Comparison of ENCODE assay signal across 14 mouse cellular contexts in the genomic region with DNA sequence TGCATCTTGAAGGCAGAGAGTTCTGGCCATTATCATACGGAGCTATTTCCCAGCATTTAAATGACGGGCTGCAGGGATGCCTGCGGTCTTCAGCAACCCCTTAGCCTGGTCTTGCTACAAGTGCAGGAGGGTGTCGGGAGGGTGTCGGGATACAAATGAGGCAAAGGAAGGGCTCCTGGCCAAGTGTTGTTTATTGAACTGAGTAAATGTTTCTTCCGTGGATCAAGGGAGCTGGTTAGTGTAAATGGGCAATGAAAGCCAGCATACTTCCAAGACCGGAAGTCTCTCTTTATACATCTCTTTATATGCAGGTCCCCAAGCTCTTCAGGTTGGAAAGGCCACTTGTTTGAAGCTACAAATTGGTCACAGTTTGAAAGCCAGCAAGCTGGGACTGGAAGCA. TPM values are rescaled to one million over a fixed set of nuclear protein-coding genes. Genes with fewer than 3 reads are reported as not detected.
DNase-seq lines count a peak whose midpoint lies in the region; ATAC-seq and TF ChIP-seq lines count a peak whose summit lies in the region.
"Had no signal": no experiment of that assay in that cellular context is flagged by ENCODE, and none has a peak within 500 bp of the region (broad histone marks: within the 10 kb centered on the region; RNA-seq: fewer than 3 reads in every experiment).

No protein-coding gene starts in this region.

- TF ChIP-seq EP300 in stomach, postnatal 0 days (optimal IDR thresholded peaks at IDR 0.05): no peak

- TF ChIP-seq CTCF in stomach, postnatal 0 days (IDR thresholded peaks at IDR 0.05; ENCODE audit: low read depth): no peak

- no peak overlapping the region for H3K4me2 ChIP-seq in kidney, embryonic 14.5 days (replicated peaks; ENCODE audit: low read depth, low read length)
- peak overlapping the region; percentile 19 for H3K4me2 ChIP-seq in neural tube, embryonic 15.5 days
- no peak overlapping the region for H3K4me2 ChIP-seq in stomach, postnatal 0 days (replicated peaks; ENCODE audit: low read depth)
- H3K4me2 ChIP-seq: embryonic facial prominence, embryonic 15.5 days; liver, embryonic 13.5 days had no signal

- no peaks in the 10 kb centered on the region for H3K27me3 ChIP-seq in kidney, embryonic 14.5 days (ENCODE audit: control insufficient read depth, insufficient read depth, low read length)
- H3K27me3 ChIP-seq in neural tube, embryonic 15.5 days (replicated peaks): no peaks in the 10 kb centered on the region
- no peaks in the 10 kb centered on the region for H3K27me3 ChIP-seq in stomach, postnatal 0 days (ENCODE audit: control insufficient read depth, insufficient read depth, low read length)
- H3K27me3 ChIP-seq: embryonic facial prominence, embryonic 15.5 days; liver, embryonic 13.5 days; Patski had no signal

- no peak overlapping the region for H3K4me3 ChIP-seq in kidney, embryonic 14.5 days (ENCODE audit: low read length)
- no peak overlapping the region for H3K4me3 ChIP-seq in neural tube, embryonic 15.5 days (replicated peaks)
- H3K4me3 ChIP-seq in stomach, postnatal 0 days (ENCODE audit: low read depth, low read length): no peak overlapping the region
- H3K4me3 ChIP-seq: embryonic facial prominence, embryonic 15.5 days; liver, embryonic 13.5 days had no signal

- H3K4me1 ChIP-seq in kidney, embryonic 14.5 days (ENCODE audit: control insufficient read depth, insufficient read depth, low read length): no peaks in the 10 kb centered on the region
- H3K4me1 ChIP-seq in neural tube, embryonic 15.5 days: peaks cover 3% of the 10 kb centered on the region; the same call in 1 of the 2 replicates
- H3K4me1 ChIP-seq in stomach, postnatal 0 days (replicated peaks; ENCODE audit: control insufficient read depth, insufficient read depth): no peaks in the 10 kb centered on the region
- H3K4me1 ChIP-seq: embryonic facial prominence, embryonic 15.5 days; liver, embryonic 13.5 days had no signal

- ATAC-seq in kidney, embryonic 14.5 days (ENCODE audit: low FRiP score, low TSS enrichment): no peak
- ATAC-seq in neural tube, embryonic 15.5 days (ENCODE audit: low FRiP score): 0 out of 2 replicates have a peak, but pooled peaks have one; percentile 41
- 0 out of 2 replicates have a peak, but pooled peaks have one; percentile 10 for ATAC-seq in stomach, postnatal 0 days (ENCODE audit: low FRiP score, low TSS enrichment)
- ATAC-seq: Patski had no signal

- H3K36me3 ChIP-seq in kidney, embryonic 14.5 days (ENCODE audit: control insufficient read depth, insufficient read depth, low read length): no peaks in the 10 kb centered on the region
- H3K36me3 ChIP-seq in neural tube, embryonic 15.5 days: no peaks in the 10 kb centered on the region
- no peaks in the 10 kb centered on the region for H3K36me3 ChIP-seq in stomach, postnatal 0 days (ENCODE audit: control insufficient read depth, insufficient read depth, low read length)
- H3K36me3 ChIP-seq: embryonic facial prominence, embryonic 15.5 days; liver, embryonic 13.5 days had no signal

- H3K9me3 ChIP-seq in kidney, embryonic 14.5 days (ENCODE audit: control insufficient read depth, low read length): no peaks in the 10 kb centered on the region
- H3K9me3 ChIP-seq in neural tube, embryonic 15.5 days (replicated peaks): no peaks in the 10 kb centered on the region
- no peaks in the 10 kb centered on the region for H3K9me3 ChIP-seq in stomach, postnatal 0 days (ENCODE audit: control insufficient read depth, low read length)
- H3K9me3 ChIP-seq: embryonic facial prominence, embryonic 15.5 days; liver, embryonic 13.5 days had no signal

- H3K9ac ChIP-seq in kidney, embryonic 14.5 days (ENCODE audit: low read depth, low read length): no peak overlapping the region
- no peak overlapping the region for H3K9ac ChIP-seq in neural tube, embryonic 15.5 days (replicated peaks)
- H3K9ac ChIP-seq in stomach, postnatal 0 days (ENCODE audit: low read length): no peak overlapping the region
- H3K9ac ChIP-seq: embryonic facial prominence, embryonic 15.5 days; liver, embryonic 13.5 days had no signal

- H3K27ac ChIP-seq in kidney, embryonic 14.5 days (ENCODE audit: low read depth, low read length): no peak overlapping the region
- H3K27ac ChIP-seq in neural tube, embryonic 15.5 days (replicated peaks): no peak overlapping the region
- no peak overlapping the region for H3K27ac ChIP-seq in stomach, postnatal 0 days (replicated peaks)
- H3K27ac ChIP-seq: embryonic facial prominence, embryonic 15.5 days; liver, embryonic 13.5 days had no signal

- 35% methylated on average over 7 of the region's 7 CpGs for WGBS in kidney, embryonic 14.5 days
- WGBS in neural tube, embryonic 15.5 days: 36% methylated on average over 7 of the region's 7 CpGs
- WGBS in stomach, postnatal 0 days: 18% methylated on average over 7 of the region's 7 CpGs

- DNase-seq in cerebellum, postnatal 10 days: peak; percentile 17 to 30
- no peak for DNase-seq in cerebellum, postnatal 4 days (ENCODE audit: low spot score in 2 of 2)
- peak; percentile 33 for DNase-seq in kidney, adult 18-20 months
- no peak for DNase-seq in neural tube, embryonic 10.5 days (ENCODE audit: extremely low spot score, low spot score)
- DNase-seq in stomach, postnatal 0 days (ENCODE audit: low spot score): no peak
- DNase-seq in frontal cortex, postnatal 14 days (ENCODE audit: low spot score in 2 of 2): no peak
- DNase-seq: cerebellum, postnatal 25 days; heart, postnatal 36 days; liver, embryonic 13.5 days; spleen, adult 18-20 months had no signal

RNA-seq across cellular contexts. Expression of gene Ptprk, which starts 23.0 kb away (rescaled TPM):
- polyA plus RNA-seq in kidney, embryonic 14.5 days (2014; fragmentation: Nextera tagmentation; extraction: Ambion mirVana): 34.2 and 42.7 TPM in 2 replicates
- polyA plus RNA-seq in neural tube, embryonic 15.5 days (2015; fragmentation: Nextera tagmentation; extraction: Ambion mirVana): 31.0 and 32.7 TPM in 2 replicates
- 26.9 and 27.1 TPM in 2 replicates for polyA plus RNA-seq in stomach, postnatal 0 days (2015; fragmentation: Nextera tagmentation; extraction: Ambion mirVana)

Comparison
In these comparisons a context has a peak if more than half of its experiments do, and no peak if none do; other contexts are left out.
1. DNase-seq: peak in cerebellum, postnatal 10 days (2 of 2) and kidney, adult 18-20 months (single experiment); none in cerebellum, postnatal 4 days (0 of 2), neural tube, embryonic 10.5 days (single experiment), stomach, postnatal 0 days (single experiment) and frontal cortex, postnatal 14 days (0 of 2).